Mouse (Mus musculus) liver, embryonic 12.5 days (tissue): ENCODE measurements at regions not wholly inside any gene's neighbourhood (a gene's known extent, or its start where the extent isn't known, plus 50 kb on each side); places are given as distances from the start of the nearest gene placed in this dataset.

Source experiments
- ATAC-seq: fragments of 200-750 bp; cut with Nextera tagmentation; 2 replicates; pipeline ENCODE4 v1.8.0; 2017; ENCODE audit warnings: moderate number of reproducible peaks, mild to moderate bottlenecking, moderate library complexity
- H3K27ac ChIP-seq: fragments of 300-500 bp; sonication (generic); 2 replicates; pipeline ENCODE4 v1.5.1; 2016; ENCODE audit warnings: mild to moderate bottlenecking
- H3K27me3 ChIP-seq: fragments of 300-500 bp; sonication (generic); replicated peaks from 2 replicates; pipeline ENCODE4 v1.6.1; 2016; ENCODE audit warnings: mild to moderate bottlenecking, moderate library complexity
- H3K36me3 ChIP-seq: fragments of 300-500 bp; sonication (generic); 2 replicates; pipeline ENCODE4 v1.6.1; 2016; ENCODE audit warnings: mild to moderate bottlenecking, moderate library complexity
- H3K4me1 ChIP-seq: fragments of 300-500 bp; sonication (generic); 2 replicates; pipeline ENCODE4 v1.6.1; 2016
- H3K4me2 ChIP-seq: fragments of 300-500 bp; sonication (generic); 2 replicates; pipeline ENCODE4 v1.6.1; 2016; ENCODE audit warnings: mild to moderate bottlenecking, moderate library complexity
- H3K4me3 ChIP-seq: fragments of 300-500 bp; sonication (generic); 2 replicates; pipeline ENCODE4 v1.5.1; 2016; ENCODE audit warnings: mild to moderate bottlenecking, moderate library complexity
- H3K9ac ChIP-seq: fragments of 300-500 bp; sonication (generic); 2 replicates; pipeline ENCODE4 v1.6.1; 2016; ENCODE audit warnings: mild to moderate bottlenecking, moderate library complexity
- H3K9me3 ChIP-seq: fragments of 300-500 bp; sonication (generic); replicated peaks from 2 replicates; pipeline ENCODE4 v1.6.1; 2016; ENCODE audit warnings: mild to moderate bottlenecking, moderate library complexity
- WGBS: fragments of 180-500 bp; shearing (Covaris S2); methylation state at CpG from one replicate; pipeline ENCODE4 v1.1.7; 2016; ENCODE audit not compliant: insufficient replicate concordance; 5-methylcytosine and 5-hydroxymethylcytosine counted together

- Histone ChIP-seq H3K36me3 (no peaks in the 10 kb centered on the region), H3K4me2 (no peak overlapping the region), H3K4me1 (no peaks in the 10 kb centered on the region), H3K4me3 (no peak overlapping the region), H3K9me3 (no peaks in the 10 kb centered on the region), H3K27me3 (no peaks in the 10 kb centered on the region), H3K27ac (no peak overlapping the region), H3K9ac (no peak overlapping the region)
- no peak for ATAC-seq
Measured at GRCm38 (mm10) chr13:33721851-33722250, 60.6 kb downstream of the Serpinb6d start.

- Histone ChIP-seq H3K4me3 (no peak overlapping the region), H3K36me3 (no peaks in the 10 kb centered on the region), H3K27me3 (no peaks in the 10 kb centered on the region), H3K27ac (no peak overlapping the region), H3K4me2 (peak overlapping the region; percentile 25; the same call in 1 of the 2 replicates), H3K9me3 (no peaks in the 10 kb centered on the region), H3K4me1 (no peaks in the 10 kb centered on the region), H3K9ac (no peak overlapping the region)
- no peak for ATAC-seq
- WGBS, result 35% methylated on average over 18 of the region's 18 CpGs
Measured at GRCm38 (mm10) chr13:33762293-33763125, 80.7 kb downstream of the Serpinb6e start.

- Histone ChIP-seq H3K36me3 (no peaks in the 10 kb centered on the region), H3K27ac (no peak overlapping the region), H3K4me2 (no peak overlapping the region), H3K27me3 (no peaks in the 10 kb centered on the region), H3K4me1 (no peaks in the 10 kb centered on the region), H3K9ac (no peak overlapping the region), H3K4me3 (no peak overlapping the region), H3K9me3 (no peaks in the 10 kb centered on the region)
- 63% methylated on average over 14 of the region's 14 CpGs for WGBS
- no peak for ATAC-seq
Measured at GRCm38 (mm10) chr13:33763295-33763916, 79.8 kb downstream of the Serpinb6e start.
